Mouse (Mus musculus) gastrocnemius, postnatal 4 days (tissue): Measurements from ENCODE around the gene Otulin. TPM values are rescaled to one million over a fixed set of nuclear protein-coding genes. Genes with fewer than 3 reads are reported as not detected.

Experiments used
- DNase-seq, 2 experiments: peaks; one replicate each; pipeline ENCODE4 v3.0.0; 2021 to 2022; ENCODE audit warnings: low spot score in 2 of 2, mixed read lengths in 2 of 2
- long read RNA-seq, 2 experiments: library from polyadenylated mRNA; stranded (forward); transcript quantifications; one replicate each; pipeline ENCODE4 v2.0.0; 2021
- total RNA-seq, 2 experiments: library from RNA; stranded (reverse); gene quantifications; 2 replicates each; pipeline ENCODE4 v1.2.3; 2021

The Otulin gene
- 10 to 100 TPM; 23.8 to 28.1 TPM for total RNA-seq
- long read RNA-seq, experiment 1, transcript Otulin-201 (7 exons, 1,491 nt): major isoform, 38 of 56 reads
- long read RNA-seq, experiment 1, partial matches to known transcripts: 6 of 56 reads
- long read RNA-seq, experiment 1, other reads (novel, unspliced or antisense): 11 of 56 reads
- long read RNA-seq, experiment 2, transcript Otulin-201 (7 exons, 1,491 nt): major isoform, 36 of 58 reads
- long read RNA-seq, experiment 2, partial matches to known transcripts: 6 of 58 reads
- long read RNA-seq, experiment 2, other reads (novel, unspliced or antisense): 15 of 58 reads

DNA sequence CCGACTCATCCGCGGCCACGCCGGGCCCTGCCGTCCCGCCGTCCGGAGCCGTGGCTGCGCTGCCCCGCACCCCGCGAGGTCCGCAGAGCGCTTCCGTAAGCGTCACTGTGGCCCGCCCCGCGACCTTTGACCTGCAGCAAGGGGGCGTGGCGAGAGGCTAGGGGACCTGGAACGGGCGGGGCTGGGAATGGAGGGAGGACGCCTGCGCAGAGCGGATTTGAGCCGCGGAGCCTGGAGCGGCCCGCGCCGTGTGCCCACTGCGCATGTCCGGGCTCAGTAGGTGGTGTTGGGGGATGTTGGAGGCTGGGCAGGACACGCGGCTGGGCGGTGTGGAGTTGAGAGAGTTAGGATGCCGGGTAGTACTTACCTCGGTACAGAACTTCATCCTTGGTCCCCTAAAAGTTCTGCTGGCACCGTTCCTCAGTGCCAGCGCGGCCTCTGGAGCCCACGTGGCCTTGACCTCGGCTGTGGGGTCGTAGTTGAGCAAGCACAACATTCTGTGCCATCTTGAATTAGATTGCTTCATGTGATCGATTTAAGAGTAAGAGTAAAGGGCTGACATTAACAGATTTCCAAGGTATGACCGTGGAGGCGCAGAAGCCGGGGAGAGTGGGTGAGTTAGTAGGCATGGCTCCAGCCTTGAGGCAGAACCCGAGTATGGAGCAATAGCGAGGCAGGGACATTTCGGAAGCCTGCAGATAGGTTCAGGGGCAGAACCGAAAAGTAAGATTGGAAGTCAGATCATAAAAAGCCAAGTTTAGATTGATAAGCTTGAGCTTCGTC is at the start of gene Otulin:
Otulin (minus strand) TSS at position 93 of the 783 bp plus-strand sequence.
- peak; percentile 99 for DNase-seq

DNA sequence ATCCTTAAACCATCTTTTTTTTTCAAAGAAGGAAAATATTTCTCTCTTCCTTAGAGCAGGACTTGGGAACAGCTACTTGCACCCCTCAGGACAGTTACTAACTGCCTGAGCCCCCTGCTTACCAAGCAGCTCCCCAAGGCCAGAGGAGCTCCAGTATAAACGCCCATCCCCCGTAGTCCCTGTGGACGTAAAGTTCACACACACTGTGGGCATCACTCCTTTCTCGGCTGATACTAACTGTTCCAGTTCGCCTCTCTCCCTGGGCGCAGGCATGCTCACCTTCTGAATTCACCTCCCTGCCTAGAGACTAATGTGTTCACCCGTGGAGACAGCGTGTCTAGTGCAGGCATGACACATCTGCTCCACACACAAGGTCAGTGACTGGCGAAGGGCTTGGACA is 48.0 kb upstream of the Otulin start:
- no peak for DNase-seq

DNA sequence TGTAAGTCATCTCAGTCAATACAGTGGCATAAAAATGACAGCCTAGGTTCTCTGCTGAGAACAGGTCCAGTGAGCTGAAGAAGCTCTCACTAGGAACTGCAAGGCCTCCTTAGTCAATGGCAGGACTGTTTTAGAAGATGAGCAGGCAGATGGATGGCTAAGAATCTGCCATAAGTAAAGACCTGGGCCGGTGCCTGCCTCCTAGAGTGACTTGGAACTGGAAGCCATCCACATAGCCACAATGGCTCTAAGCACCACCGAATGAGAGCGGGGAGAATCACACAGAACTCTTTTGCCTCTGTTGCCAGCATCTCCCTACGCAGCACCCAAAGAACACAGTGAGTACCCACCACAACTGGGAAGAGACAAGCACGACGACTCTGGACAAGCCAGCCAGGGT is 47.3 kb upstream of the Otulin start:
- no peak for DNase-seq

DNA sequence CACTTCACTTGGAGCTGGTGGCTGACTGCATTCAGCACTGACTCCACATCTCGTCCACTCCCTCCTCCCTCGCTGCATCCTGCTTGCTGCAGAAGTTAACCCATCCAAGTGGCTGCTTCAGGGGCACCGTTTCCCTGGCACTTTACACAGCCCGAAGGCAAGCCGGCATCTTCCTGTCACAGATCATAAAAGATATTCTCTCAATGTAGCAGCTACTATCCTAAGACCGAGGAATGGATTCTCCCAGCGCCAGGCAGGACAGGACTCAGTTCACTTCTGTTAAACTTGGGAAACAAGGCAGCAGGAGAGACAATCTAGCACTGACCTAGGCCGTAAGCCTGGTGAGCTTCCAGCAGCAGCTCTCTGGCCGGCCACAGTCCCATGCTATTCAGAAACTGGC is 45.7 kb upstream of the Otulin start:
- no peak for DNase-seq

DNA sequence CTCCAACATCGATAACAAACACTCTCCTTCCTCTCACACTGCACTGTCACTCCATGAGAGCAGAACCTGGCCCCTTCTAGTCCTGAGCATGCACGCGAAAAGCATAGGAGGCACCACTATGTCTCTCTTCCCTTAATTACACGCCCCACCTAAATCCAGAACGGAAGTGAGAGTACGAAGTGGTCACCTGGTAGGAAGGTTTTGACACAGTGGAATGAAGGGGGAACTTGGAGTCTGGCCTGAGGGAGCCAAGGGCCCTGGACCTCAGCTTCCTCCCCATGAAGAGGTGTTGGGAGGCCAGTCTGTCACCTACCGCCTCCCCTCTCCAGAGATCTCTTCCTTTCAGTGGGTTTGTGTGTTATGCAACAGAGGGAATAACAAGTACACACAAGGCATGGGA is 44.6 kb upstream of the Otulin start:
- DNase-seq: no peak

DNA sequence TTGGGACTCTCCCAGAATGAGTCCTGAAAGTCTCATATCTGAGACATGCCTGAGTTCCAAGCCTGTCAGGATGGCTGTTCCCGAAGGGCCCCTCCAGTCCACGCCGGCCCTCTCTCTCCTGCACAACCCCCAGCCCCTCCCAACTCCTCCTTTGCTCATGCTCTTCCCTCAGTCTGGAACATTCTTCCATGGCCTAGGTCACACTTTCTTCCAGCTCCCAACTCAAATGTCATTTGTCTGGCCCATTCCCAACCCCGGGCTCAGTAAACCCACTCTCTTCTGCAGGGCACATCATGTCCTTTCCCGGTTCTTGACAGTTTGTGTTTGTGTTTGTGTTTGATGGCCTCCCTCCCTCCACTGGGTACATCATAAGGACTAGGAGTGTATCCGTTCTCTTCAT is 43.5 kb upstream of the Otulin start:
- no peak for DNase-seq

DNA sequence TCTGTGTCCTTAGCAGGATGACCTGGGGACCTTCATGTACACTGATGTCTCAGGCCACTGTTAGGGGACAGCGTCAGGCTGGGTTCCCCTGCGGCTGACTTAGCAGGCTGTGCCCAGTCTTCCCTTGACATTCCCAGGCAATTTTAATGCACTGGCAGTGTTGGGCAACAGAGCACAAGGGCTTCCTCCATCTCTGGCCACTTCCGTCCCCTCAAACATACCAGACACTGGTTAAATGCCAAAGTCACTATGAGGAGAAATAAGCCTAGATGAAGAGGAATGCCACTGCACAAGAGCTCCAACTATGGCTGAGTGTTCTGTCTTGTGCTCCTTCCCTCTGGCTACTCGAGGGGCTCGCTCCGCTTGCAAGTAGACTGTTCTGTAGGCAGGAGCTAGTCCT is 42.7 kb upstream of the Otulin start:
- DNase-seq: no peak

DNA sequence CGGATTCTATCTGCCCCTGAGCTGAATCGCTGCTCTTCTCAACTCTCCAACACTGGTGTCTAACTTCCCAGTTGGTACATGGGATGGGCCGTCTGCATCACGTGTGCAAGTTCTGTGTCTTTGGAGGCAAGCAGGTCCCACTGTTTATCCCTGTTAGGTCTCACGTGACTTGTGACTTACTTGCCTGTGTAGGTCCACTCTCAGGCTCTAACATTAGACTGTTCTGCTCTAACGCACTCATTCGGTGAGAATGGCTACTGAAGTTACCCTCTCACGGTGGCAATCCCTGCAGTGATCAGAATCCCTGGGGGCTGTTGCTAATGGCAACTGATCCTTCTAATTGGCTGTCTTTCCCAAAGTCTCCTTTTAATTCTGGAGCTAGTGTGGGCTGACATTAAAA is 41.8 kb upstream of the Otulin start:
- DNase-seq: no peak

DNA sequence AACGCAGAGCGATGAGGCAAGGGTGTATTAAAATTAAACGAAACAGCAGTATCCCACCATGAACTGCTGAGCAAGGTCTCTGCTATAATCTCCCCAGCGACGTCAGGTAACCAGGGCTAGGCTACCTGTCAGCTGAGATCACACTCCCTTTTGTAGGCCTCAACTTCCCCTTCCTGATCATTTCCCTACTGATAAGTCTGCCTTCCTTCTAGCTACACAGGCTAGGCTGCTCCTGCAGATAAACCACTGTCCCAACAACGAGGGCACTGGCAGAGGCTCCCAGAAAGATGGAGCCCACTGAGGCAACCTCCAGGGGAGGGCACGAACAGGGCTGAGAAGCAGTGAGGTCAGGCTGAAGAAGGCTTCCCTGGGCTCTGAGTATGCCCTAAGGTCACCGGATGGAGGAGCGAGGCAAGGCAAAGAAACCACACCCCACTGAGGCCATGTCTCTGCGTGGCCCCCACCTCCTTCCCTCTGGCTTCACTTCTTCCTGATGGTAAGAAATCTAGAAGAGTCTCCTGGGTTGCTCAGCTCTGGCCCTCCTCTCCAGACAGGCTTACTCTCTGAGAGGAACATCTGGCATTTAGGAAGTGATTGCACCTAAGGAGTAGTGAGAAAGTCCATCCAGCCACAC is 41.2 kb upstream of the Otulin start:
- DNase-seq: no peak

DNA sequence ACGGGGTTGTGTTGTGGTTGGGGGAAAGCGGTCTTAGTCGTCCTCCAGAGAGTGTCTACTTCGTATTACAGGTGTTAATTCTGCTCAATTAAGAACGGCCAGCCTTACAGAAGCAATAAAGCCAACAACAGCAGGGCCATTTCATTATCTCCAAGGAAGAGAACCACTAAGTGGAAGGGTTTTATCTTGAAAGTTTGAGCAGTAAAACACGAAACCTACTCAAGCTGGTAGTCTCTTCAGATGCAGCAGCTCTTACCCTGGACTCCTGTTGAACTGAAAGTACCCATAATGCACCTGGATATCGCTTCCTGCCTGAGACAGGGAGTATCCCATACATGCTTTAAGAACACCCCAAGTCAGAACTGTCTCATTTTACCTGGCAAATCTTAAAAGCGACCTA is 40.2 kb upstream of the Otulin start:
- no peak for DNase-seq

DNA sequence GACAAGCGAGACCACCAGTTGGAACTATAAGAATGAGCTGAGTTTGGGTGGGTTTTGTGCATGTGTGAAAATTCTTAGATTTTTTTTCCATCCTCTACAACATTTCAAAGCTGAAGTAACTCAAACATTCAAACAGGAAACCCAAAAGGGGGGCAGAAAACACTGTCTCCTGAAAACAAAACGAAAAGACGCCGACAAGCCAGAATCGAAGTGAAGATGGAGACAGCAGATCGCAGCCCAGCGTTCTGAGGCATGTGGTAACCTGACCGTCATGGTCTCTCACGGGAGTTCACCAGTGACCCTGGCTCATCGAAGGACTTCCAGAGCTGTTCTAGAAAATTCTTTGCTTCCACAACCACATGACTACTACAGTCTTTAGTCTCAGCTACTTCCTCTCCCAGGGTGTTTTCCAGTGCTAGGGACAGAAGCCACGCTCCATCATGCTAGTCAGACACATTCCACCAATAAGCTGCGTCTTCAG is 39.5 kb upstream of the Otulin start:
- no peak for DNase-seq

DNA sequence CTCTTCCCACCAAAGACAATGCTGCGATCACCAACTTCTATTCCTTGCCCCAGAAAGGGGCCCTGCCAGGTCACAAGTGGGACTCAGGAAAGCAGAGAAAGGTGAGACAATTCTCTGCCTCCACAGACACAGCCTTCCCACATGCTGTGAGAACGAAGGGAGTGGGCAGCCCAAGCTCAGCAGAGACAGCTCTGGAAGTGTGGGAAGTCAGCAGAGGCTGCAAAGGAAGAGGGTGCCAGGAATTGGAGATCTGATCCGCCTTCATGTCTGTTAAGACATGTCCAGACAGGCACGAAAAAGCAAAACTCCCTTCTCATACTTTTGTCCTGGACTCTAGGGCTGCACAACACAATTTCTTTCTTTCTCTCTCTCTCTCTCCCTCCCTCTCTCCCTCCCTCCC is 38.8 kb upstream of the Otulin start:
- no peak for DNase-seq

DNA sequence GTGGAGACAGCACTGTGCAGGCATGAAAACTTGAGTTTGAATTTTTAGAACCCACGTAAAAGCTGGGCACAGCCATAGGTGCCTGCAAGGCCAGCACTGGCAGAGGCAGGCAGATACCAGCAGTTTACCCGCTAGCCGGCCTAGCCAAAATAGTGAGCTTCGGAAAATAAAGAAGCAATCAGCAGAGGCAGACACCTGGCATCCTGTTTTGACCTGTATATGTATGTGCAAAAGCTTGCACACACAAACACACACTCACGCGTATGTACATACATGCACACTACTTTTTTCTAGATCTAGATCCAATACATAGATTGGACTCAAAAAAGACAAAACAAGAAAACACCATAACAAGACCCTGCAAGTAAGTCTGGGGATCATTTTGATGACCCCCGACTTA is 38.1 kb upstream of the Otulin start:
- DNase-seq: no peak

DNA sequence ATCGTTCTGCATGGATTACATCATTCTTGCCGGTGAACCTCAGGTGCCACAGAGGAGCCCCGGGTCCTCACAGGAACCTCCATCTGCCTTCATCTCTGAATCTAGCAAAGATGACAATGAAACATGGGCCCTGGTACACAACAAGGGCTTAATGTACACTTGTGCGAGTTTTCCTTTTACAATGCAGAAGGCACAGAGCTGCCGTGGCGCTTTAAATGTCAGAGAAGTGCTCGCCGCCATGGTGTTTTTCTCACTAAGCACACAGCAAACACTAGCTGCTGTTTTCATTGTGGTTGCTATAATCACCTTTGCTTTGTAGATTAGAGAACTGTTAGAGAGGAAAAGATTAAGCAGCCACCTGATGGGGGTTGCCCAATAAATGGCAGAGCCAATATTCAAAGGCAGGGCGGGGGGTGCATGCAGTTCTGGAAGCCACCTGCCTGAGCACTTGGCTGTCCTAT is 37.5 kb upstream of the Otulin start:
- DNase-seq: no peak

DNA sequence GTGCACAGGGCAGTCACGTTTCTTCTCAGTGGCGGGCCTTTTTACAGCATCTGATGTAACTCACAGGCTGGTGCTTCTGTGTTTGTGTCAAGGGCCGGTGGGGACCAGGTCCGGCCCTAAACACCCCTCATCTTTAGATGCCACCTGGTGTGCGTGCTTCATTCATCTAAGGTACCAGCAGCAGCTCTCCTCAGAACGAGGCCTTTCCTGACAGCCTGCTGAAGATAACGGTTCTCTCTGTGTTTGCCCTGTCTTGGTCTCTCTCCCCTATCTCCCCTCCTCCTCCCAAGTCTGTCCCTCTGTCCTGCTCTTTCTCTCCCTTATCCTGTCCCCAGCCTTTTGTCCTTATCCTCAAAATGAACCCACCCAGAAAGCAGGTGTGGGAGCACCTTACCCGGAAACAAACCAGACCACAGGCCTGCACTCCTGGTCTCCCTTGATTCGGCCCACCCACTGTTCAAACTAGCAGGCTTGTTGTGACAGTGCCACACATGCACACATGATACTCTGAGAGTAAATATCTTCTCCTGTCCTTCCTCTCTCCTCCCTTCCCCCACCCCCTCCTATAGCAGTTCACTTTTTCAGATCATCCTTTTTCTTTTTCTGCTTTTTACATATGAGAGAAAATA is 36.5 kb upstream of the Otulin start:
- no peak for DNase-seq

DNA sequence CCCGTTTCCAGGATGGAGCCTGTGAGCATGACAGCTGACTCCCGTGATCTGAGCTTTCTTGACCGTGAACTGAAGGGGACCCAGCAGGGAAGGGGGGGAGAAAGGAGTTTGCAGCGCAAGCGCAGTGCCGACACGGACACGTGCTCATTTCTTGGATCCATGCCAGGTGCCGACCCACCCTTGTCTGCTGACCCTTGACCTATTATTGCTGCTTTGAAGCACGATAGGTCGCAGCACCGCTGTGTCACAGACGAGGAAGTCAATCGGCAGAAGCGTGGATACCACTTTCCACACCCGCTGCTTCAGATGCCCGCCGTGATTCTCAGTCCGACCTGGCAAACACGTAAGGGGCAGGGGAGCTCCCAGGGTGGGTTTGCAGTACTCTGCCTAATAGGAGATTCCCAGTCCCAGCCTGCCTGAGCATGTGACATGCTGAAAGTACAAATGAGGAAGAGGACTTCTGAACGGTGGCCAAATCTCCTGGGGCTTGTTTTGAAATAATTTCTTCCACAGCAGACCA is 35.0 kb upstream of the Otulin start:
- peak in 1 of 2 experiments; percentile 31 for DNase-seq

DNA sequence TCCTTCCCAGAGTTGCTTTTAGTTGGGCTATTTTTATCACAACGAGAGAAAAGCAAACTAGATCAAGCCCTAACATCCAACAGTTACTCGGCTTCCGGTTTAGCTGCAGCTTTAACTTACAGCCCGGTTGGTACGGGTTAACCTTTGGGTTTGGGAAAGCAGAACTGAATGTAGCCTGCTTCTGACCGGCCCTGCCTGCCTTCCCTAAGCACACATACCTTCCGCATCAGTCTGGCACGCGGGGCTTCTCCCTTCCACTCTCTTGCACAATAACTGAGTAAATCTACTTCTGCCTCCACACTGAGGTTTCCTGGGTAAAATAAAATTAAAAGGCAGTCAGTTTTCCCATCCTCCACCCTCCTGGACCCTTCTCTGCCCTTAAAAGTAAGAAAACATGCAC is 33.6 kb upstream of the Otulin start:
- no peak for DNase-seq

DNA sequence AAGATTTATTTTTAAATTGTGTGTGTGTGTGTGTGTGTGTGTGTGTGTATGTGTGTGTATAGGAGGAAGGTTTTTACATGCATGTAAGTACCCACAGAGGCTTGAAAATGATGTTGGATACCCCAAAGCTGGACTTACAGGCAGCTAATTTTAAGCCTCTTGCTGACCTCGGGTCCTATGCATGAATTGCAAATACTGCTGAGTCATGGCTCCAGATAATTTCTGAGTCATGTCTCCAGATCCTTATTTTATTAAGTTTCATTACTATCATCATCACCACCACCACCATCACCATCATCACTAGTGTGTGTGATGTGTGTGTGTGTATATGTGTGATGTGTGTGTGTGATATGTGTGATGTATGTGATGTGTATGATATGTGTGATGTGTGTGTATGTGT is 32.2 kb upstream of the Otulin start:
- no peak for DNase-seq

DNA sequence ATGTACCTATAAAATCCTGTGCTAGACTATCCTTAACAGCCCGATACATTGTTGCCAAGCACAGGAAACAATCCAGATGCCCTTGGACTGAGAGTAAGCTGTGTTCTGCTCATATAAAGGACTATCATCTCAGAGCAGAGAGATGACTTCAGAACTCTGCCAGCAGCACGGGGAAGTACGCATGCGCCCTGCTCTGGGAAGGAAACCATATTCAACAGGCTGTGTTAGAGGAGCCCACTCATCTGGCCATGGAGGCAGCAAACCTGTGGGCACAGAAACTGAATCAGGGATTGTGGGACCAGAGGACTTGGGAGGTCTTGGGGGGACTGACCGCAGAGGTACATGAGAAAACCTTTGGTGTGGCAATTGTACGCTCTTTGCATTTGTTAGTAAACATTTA is 31.2 kb upstream of the Otulin start:
- DNase-seq: no peak

DNA sequence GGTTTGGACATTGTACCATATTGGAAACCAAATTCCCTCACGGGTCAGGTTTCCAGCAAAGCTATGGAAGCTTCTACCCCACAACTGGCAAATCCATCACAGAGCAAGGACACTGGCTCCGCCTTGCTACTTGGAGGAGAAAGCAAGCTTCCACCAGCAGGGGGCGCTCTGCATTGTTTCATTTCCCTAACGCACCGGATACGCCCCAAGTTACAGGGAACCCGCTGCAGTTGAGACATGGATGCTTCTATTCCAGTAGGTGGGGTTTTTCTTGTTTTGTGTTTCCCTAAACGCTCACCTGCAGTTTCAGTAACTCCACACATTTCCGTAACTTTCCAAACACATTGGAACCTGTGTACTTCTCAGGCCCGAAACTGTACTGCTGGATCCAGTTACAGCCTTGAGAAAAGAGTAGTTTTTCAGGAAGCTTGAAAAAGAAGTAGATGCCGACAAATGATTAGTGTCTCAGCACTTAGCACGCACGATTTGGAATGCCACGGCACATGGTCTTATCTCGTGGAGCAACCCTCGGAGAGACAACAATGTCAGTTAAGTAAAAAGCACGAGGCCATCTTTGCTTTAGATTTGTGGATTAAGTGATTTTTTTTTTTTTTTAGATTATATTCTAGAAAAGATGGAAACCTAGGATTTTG is 29.2 kb upstream of the Otulin start:
- DNase-seq: peak; percentile 80 to 89

DNA sequence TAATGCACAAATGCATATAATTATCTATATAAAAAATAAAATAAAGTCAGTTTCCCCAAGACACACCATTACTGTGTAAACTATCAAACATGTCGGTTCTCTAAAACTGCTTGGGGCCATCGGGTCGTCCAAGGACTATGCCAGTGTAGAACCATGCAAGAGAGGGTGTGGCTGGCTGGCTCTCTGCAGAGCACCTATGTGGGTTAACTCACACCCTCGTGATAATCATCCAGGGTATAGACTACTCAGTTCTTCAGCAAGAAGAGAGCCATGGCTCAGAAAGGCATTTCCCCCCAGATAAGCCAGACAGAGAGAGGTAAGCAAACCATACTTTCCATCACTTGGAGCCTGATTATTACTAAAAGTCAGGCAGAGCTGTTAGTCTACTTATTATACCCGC is 28.6 kb upstream of the Otulin start:
- no peak for DNase-seq
